ENCODE assay signal across 8 mouse cellular contexts in genomic region chr17:56217670-56218069, GRCm38 (mm10). TPM values are rescaled to one million over a fixed set of nuclear protein-coding genes. Genes with fewer than 3 reads are reported as not detected.
A peak's percentile ranks its signal among the peaks of the same experiment; 100 is the strongest.
DNase-seq lines count a peak whose midpoint lies in the region; ATAC-seq and TF ChIP-seq lines count a peak whose summit lies in the region.

No protein-coding gene starts in this region.

- H3K79me2 ChIP-seq in myocyte (ENCODE audit: control insufficient read depth, insufficient read depth): peaks cover 15% of the 10 kb centered on the region

- no peaks in the 10 kb centered on the region for H3K9me3 ChIP-seq in embryonic facial prominence, embryonic 10.5 days
- H3K9me3 ChIP-seq in intestine, embryonic 14.5 days (ENCODE audit: control insufficient read depth, low read length): no peaks in the 10 kb centered on the region

- peaks cover 22% of the 10 kb centered on the region for H3K4me1 ChIP-seq in lung, adult 2 months (ENCODE audit: control insufficient read depth, insufficient read depth, low read length)
- peaks cover 42% of the 10 kb centered on the region for H3K4me1 ChIP-seq in embryonic facial prominence, embryonic 10.5 days
- H3K4me1 ChIP-seq in intestine, embryonic 14.5 days (replicated peaks; ENCODE audit: control insufficient read depth, insufficient read depth, low read length): peaks cover 21% of the 10 kb centered on the region

- peak overlapping the region; percentile 85 for H3ac ChIP-seq in myocyte (ENCODE audit: control insufficient read depth, insufficient read length)

- no peak for TF ChIP-seq CTCF in lung, adult 2 months (IDR thresholded peaks at IDR 0.05; ENCODE audit: insufficient read depth, low read length)

- H3K4me3 ChIP-seq in lung, adult 2 months (replicated peaks; ENCODE audit: extremely low read depth, low read depth, low read length): peak overlapping the region; percentile 91
- H3K4me3 ChIP-seq in embryonic facial prominence, embryonic 10.5 days: peak overlapping the region; percentile 86
- peak overlapping the region; percentile 80 for H3K4me3 ChIP-seq in intestine, embryonic 14.5 days (ENCODE audit: low read depth, low read length)
- peak overlapping the region; percentile 68 for H3K4me3 ChIP-seq in myocyte

- no peak for ATAC-seq in intestine, embryonic 14.5 days (replicated peaks; ENCODE audit: low FRiP score, low TSS enrichment, low read depth)

- WGBS in lung, adult 2 months: 56% methylated on average over 13 of the region's 13 CpGs
- WGBS in embryonic facial prominence, embryonic 10.5 days: 65% methylated on average over 13 of the region's 13 CpGs
- 66% methylated on average over 13 of the region's 13 CpGs for WGBS in intestine, embryonic 14.5 days

- peak overlapping the region; percentile 94 for H3K27ac ChIP-seq in embryonic facial prominence, embryonic 10.5 days (replicated peaks)
- no peak overlapping the region for H3K27ac ChIP-seq in intestine, embryonic 14.5 days (ENCODE audit: low read depth)

- H3K27me3 ChIP-seq in embryonic facial prominence, embryonic 10.5 days (replicated peaks; ENCODE audit: low read depth, poor library complexity, severe bottlenecking): no peaks in the 10 kb centered on the region
- no peaks in the 10 kb centered on the region for H3K27me3 ChIP-seq in intestine, embryonic 14.5 days (replicated peaks; ENCODE audit: control insufficient read depth, insufficient read depth, low read length)
- no peaks in the 10 kb centered on the region for H3K27me3 ChIP-seq in myocyte (ENCODE audit: control insufficient read depth, insufficient read depth, insufficient read length)

- peak overlapping the region; percentile 88 for H3K4me2 ChIP-seq in intestine, embryonic 14.5 days (ENCODE audit: low read length)
- peak overlapping the region; percentile 99 for H3K4me2 ChIP-seq in myocyte (ENCODE audit: low read depth)

- DNase-seq in lung, adult 2 months: peak; percentile 29
- no peak for DNase-seq in lung, postnatal 25 days (ENCODE audit: low spot score)
- DNase-seq in embryonic facial prominence, embryonic 10.5 days (ENCODE audit: low spot score): no peak
- DNase-seq in intestine, embryonic 14.5 days (ENCODE audit: low spot score): no peak
- no peak for DNase-seq in gastrocnemius, adult 8-10 months (ENCODE audit: low spot score in 2 of 2)
- DNase-seq in frontal cortex, postnatal 10 days (ENCODE audit: low spot score in 2 of 2): no peak
- DNase-seq in spleen, adult 12 weeks (ENCODE audit: low spot score): no peak

- peak overlapping the region; percentile 59 for H3K9ac ChIP-seq in intestine, embryonic 14.5 days (ENCODE audit: low read length)

- H3K36me3 ChIP-seq in embryonic facial prominence, embryonic 10.5 days (replicated peaks): peaks cover 25% of the 10 kb centered on the region
- H3K36me3 ChIP-seq in intestine, embryonic 14.5 days (ENCODE audit: control insufficient read depth, insufficient read depth, low read length): no peaks in the 10 kb centered on the region
- no peaks in the 10 kb centered on the region for H3K36me3 ChIP-seq in myocyte (ENCODE audit: control insufficient read depth, insufficient read depth)

- no peak for TF ChIP-seq POLR2A in lung, adult 2 months (IDR thresholded peaks at IDR 0.05; ENCODE audit: borderline replicate concordance, extremely low read depth, low read depth, low read length)
- TF ChIP-seq POLR2A in myocyte (IDR thresholded peaks at IDR 0.05; ENCODE audit: insufficient read length, low read depth): no peak

TF ChIP-seq in myocyte, 11 proteins besides CTCF, POLR2A, EP300 and RAD21:
- TF ChIP-seq USF1 (IDR thresholded peaks at IDR 0.05; ENCODE audit: low read depth) (no peak), REST (IDR thresholded peaks at IDR 0.05; ENCODE audit: insufficient read depth, insufficient read length) (no peak), POLR2AphosphoS2 (IDR thresholded peaks at IDR 0.05; ENCODE audit: insufficient read length, low read depth) (no peak), TCF3 (IDR thresholded peaks at IDR 0.05; ENCODE audit: insufficient read length, low read depth) (no peak), TCF12 (IDR thresholded peaks at IDR 0.05; ENCODE audit: insufficient read depth, poor library complexity, severe bottlenecking) (no peak), CEBPB (IDR thresholded peaks at IDR 0.05; ENCODE audit: insufficient read depth, poor library complexity, severe bottlenecking) (no peak), SRF (IDR thresholded peaks at IDR 0.05; ENCODE audit: control insufficient read depth, insufficient read length, low read depth) (no peak), MYOG (IDR thresholded peaks at IDR 0.05; ENCODE audit: control insufficient read depth in 1 of 3, insufficient read depth in 1 of 3, insufficient read length in 2 of 3, low read depth in 2 of 3) (no peak), E2F4 (IDR thresholded peaks at IDR 0.05; ENCODE audit: insufficient read depth) (no peak), MAX (IDR thresholded peaks at IDR 0.05; ENCODE audit: low read depth) (no peak), MYOD1 (IDR thresholded peaks at IDR 0.05; ENCODE audit: control insufficient read depth in 1 of 3, insufficient read length in 2 of 3, low read depth in 2 of 3) (no peak)
TF ChIP-seq in myocyte: peak in this region for 0.

RNA-seq across cellular contexts. Expression of gene Dpp9, which starts 1.0 kb away (rescaled TPM):
- polyA plus RNA-seq in lung, adult 2 months (2012; rRNA removed): 65.8 and 71.9 TPM in 2 replicates
- polyA plus RNA-seq in embryonic facial prominence, embryonic 10.5 days (2016; fragmentation: Nextera tagmentation; extraction: Ambion mirVana): 48.3 and 50.2 TPM in 2 replicates
- polyA plus RNA-seq in intestine, embryonic 14.5 days (2014; fragmentation: Nextera tagmentation; extraction: Ambion mirVana): 35.4 and 36.2 TPM in 2 replicates
- polyA plus RNA-seq in myocyte (2012; fragmentation: generic; extraction: Trizol): 37.1 TPM
- total RNA-seq in gastrocnemius, adult 8-10 months (2022): 10 to 100 TPM; 37.9 to 45.7 (median 43.0) TPM

RNA-seq across cellular contexts. Expression of gene Mydgf, which starts 34.0 kb away (rescaled TPM):
- 42.4 and 48.7 TPM in 2 replicates for polyA plus RNA-seq in lung, adult 2 months (2012; rRNA removed)
- 71.0 and 71.3 TPM in 2 replicates for polyA plus RNA-seq in embryonic facial prominence, embryonic 10.5 days (2016; fragmentation: Nextera tagmentation; extraction: Ambion mirVana)
- polyA plus RNA-seq in intestine, embryonic 14.5 days (2014; fragmentation: Nextera tagmentation; extraction: Ambion mirVana): 103 and 111 TPM in 2 replicates
- 73.9 TPM for polyA plus RNA-seq in myocyte (2012; fragmentation: generic; extraction: Trizol)
- 10 to 100 TPM; 14.9 to 16.8 (median 15.3) TPM for total RNA-seq in gastrocnemius, adult 8-10 months (2022)

RNA-seq across cellular contexts. Expression of gene Fem1a, which starts 38.9 kb away (rescaled TPM):
- 28.2 and 29.4 TPM in 2 replicates for polyA plus RNA-seq in lung, adult 2 months (2012; rRNA removed)
- polyA plus RNA-seq in embryonic facial prominence, embryonic 10.5 days (2016; fragmentation: Nextera tagmentation; extraction: Ambion mirVana): 12.5 and 13.2 TPM in 2 replicates
- polyA plus RNA-seq in intestine, embryonic 14.5 days (2014; fragmentation: Nextera tagmentation; extraction: Ambion mirVana): 15.3 and 16.1 TPM in 2 replicates
- polyA plus RNA-seq in myocyte (2012; fragmentation: generic; extraction: Trizol): 43.6 TPM
- total RNA-seq in gastrocnemius, adult 8-10 months (2022): 100 to 1,000 TPM; 180 to 201 (median 196) TPM

RNA-seq across cellular contexts. Expression of gene Tnfaip8l1, which starts 55.4 kb away (rescaled TPM):
- polyA plus RNA-seq in lung, adult 2 months (2012; rRNA removed): 3.5 and 3.6 TPM in 2 replicates
- polyA plus RNA-seq in embryonic facial prominence, embryonic 10.5 days (2016; fragmentation: Nextera tagmentation; extraction: Ambion mirVana): 10.3 and 11.7 TPM in 2 replicates
- 11.3 and 14.0 TPM in 2 replicates for polyA plus RNA-seq in intestine, embryonic 14.5 days (2014; fragmentation: Nextera tagmentation; extraction: Ambion mirVana)
- polyA plus RNA-seq in myocyte (2012; fragmentation: generic; extraction: Trizol): 2.3 TPM
- total RNA-seq in gastrocnemius, adult 8-10 months (2022): under 1 TPM; 0.12 to 0.54 (median 0.25) TPM

RNA-seq across cellular contexts. Expression of gene Ticam1, which starts 58.9 kb away (rescaled TPM):
- 17.1 and 18.1 TPM in 2 replicates for polyA plus RNA-seq in lung, adult 2 months (2012; rRNA removed)
- polyA plus RNA-seq in embryonic facial prominence, embryonic 10.5 days (2016; fragmentation: Nextera tagmentation; extraction: Ambion mirVana): 3.2 and 3.7 TPM in 2 replicates
- 7.1 and 11.3 TPM in 2 replicates for polyA plus RNA-seq in intestine, embryonic 14.5 days (2014; fragmentation: Nextera tagmentation; extraction: Ambion mirVana)
- 9.1 TPM for polyA plus RNA-seq in myocyte (2012; fragmentation: generic; extraction: Trizol)
- total RNA-seq in gastrocnemius, adult 8-10 months (2022): 1 to 10 TPM; 1.7 to 2.2 (median 2.0) TPM
